Comparison of ENCODE assay signal across 8 mouse cellular contexts in the genomic region with DNA sequence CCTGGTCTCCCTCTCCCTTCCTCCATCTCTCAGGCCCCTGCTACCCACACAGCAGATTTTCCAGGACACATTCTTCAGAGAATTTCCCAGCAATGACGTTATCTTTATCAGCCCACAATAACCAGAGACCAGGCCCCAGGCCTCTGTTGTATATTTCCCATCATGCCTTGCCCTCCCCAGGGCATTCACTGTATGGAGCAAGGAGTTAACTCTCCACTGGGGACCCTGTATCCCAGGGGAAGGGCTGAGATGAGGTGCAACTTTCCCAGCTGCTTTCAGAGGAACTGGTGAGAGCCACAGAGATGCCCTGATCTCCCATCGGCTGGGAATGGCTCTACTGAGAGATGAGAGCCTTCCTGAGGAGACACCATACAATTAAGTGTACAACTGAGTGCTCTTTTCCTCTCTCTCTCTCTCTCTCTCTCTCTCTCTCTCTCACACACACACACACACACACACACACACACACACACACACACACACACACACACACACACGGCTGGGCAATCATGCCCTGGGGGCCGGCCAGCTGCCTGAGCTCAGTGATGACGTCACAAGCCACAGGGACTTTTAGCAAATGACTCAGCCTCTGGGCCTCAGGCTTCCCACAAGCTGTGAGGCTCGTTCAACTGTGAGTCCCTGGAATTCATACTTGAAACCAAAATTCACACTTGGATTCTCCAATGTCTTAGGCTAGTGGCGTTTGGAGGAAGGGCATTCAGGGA. TPM values are rescaled to one million over a fixed set of nuclear protein-coding genes. Genes with fewer than 3 reads are reported as not detected.
A peak's percentile ranks its signal among the peaks of the same experiment; 100 is the strongest.
DNase-seq lines count a peak whose midpoint lies in the region; ATAC-seq lines count a peak whose summit lies in the region.

No protein-coding gene starts in this region.

- H3K4me2 ChIP-seq in hindbrain, embryonic 14.5 days (replicated peaks), result no peak overlapping the region

- 35% methylated on average over 7 of the region's 7 CpGs for WGBS in hindbrain, embryonic 14.5 days

- H3K36me3 ChIP-seq in hindbrain, embryonic 14.5 days (replicated peaks; ENCODE audit: control insufficient read depth, insufficient read depth), result no peaks in the 10 kb centered on the region

- DNase-seq in cerebellum, postnatal 25 days, result peak; percentile 20 to 58
- no peak for DNase-seq in cerebellum, adult 9-10 months
- peak; percentile 42 for DNase-seq in thymus, postnatal 14 days
- no peak for DNase-seq in thymus, postnatal 36 days
- DNase-seq in hindbrain, embryonic 14.5 days (ENCODE audit: low spot score), result peak; percentile 45
- DNase-seq in layer of hippocampus, adult 8-10 months (ENCODE audit: low spot score in 2 of 2), result no peak

- H3K4me1 ChIP-seq in hindbrain, embryonic 14.5 days (replicated peaks; ENCODE audit: control insufficient read depth, insufficient read depth, low read length), result 0 out of 2 replicates have a peak, but pooled peaks cover 6% of the 10 kb centered on the region

- no peaks in the 10 kb centered on the region for H3K27me3 ChIP-seq in hindbrain, embryonic 14.5 days (ENCODE audit: control insufficient read depth, insufficient read depth, low read length)

- H3K9ac ChIP-seq in hindbrain, embryonic 14.5 days, result no peak overlapping the region

- H3K4me3 ChIP-seq in hindbrain, embryonic 14.5 days (replicated peaks; ENCODE audit: low read length), result no peak overlapping the region

- no peaks in the 10 kb centered on the region for H3K9me3 ChIP-seq in hindbrain, embryonic 14.5 days (ENCODE audit: control insufficient read depth, low read length)

- 0 out of 2 replicates have a peak overlapping the region, but pooled peaks have one; percentile 38 for H3K27ac ChIP-seq in hindbrain, embryonic 14.5 days

- 0 out of 2 replicates have a peak, but pooled peaks have one; percentile 33 for ATAC-seq in erythroblast, adult 5-6 weeks (replicated peaks; ENCODE audit: low FRiP score, poor library complexity, severe bottlenecking)
- no peak for ATAC-seq in hindbrain, embryonic 14.5 days (ENCODE audit: low FRiP score)
- peak; percentile 56 for ATAC-seq in megakaryocyte progenitor cell, adult 5-6 weeks (replicated peaks; ENCODE audit: poor library complexity)

RNA-seq across cellular contexts. Expression of gene Tmprss6, which starts 18.6 kb away (rescaled TPM):
- 1.0 TPM in 1 of 2 replicates, not detected in the other for total RNA-seq in erythroblast, adult 5-6 weeks (2015; ENCODE audit: low replicate concordance)
- total RNA-seq in erythroblast, adult 5-6 weeks (2017; ENCODE audit: low replicate concordance), result 0.70 TPM in 1 of 2 replicates, not detected in the other
- 0.48 and 1.1 TPM in 2 replicates for polyA plus RNA-seq in hindbrain, embryonic 14.5 days (2014; fragmentation: Nextera tagmentation; extraction: Ambion mirVana)
- total RNA-seq in megakaryocyte progenitor cell, adult 5-6 weeks (2015), result not detected in 2 replicates
- not detected in 2 replicates for total RNA-seq in megakaryocyte progenitor cell, adult 5-6 weeks (2017)
- total RNA-seq in layer of hippocampus, adult 8-10 months (2022), result 1 to 10 TPM; 1.7 to 3.1 (median 2.9) TPM

RNA-seq across cellular contexts. Expression of gene Kctd17, which starts 21.5 kb away (rescaled TPM):
- total RNA-seq in erythroblast, adult 5-6 weeks (2015; ENCODE audit: low replicate concordance), result 1.0 TPM in 1 of 2 replicates, not detected in the other
- 0.98 and 2.0 TPM in 2 replicates for total RNA-seq in erythroblast, adult 5-6 weeks (2017; ENCODE audit: low replicate concordance)
- polyA plus RNA-seq in hindbrain, embryonic 14.5 days (2014; fragmentation: Nextera tagmentation; extraction: Ambion mirVana), result 134 and 141 TPM in 2 replicates
- total RNA-seq in megakaryocyte progenitor cell, adult 5-6 weeks (2015), result 7.6 and 8.0 TPM in 2 replicates
- total RNA-seq in megakaryocyte progenitor cell, adult 5-6 weeks (2017), result 8.3 and 10.3 TPM in 2 replicates
- 100 to 1,000 TPM; 245 to 269 (median 260) TPM for total RNA-seq in layer of hippocampus, adult 8-10 months (2022)

RNA-seq across cellular contexts. Expression of gene Mpst, which starts 43.6 kb away (rescaled TPM):
- 7.7 and 10.4 TPM in 2 replicates for total RNA-seq in erythroblast, adult 5-6 weeks (2015; ENCODE audit: low replicate concordance)
- 22.4 and 39.6 TPM in 2 replicates for total RNA-seq in erythroblast, adult 5-6 weeks (2017; ENCODE audit: low replicate concordance)
- 3.2 and 4.2 TPM in 2 replicates for polyA plus RNA-seq in hindbrain, embryonic 14.5 days (2014; fragmentation: Nextera tagmentation; extraction: Ambion mirVana)
- total RNA-seq in megakaryocyte progenitor cell, adult 5-6 weeks (2015), result 3.4 and 5.9 TPM in 2 replicates
- total RNA-seq in megakaryocyte progenitor cell, adult 5-6 weeks (2017), result 22.7 and 37.3 TPM in 2 replicates
- 10 to 100 TPM; 23.1 to 38.1 (median 30.3) TPM for total RNA-seq in layer of hippocampus, adult 8-10 months (2022)

RNA-seq across cellular contexts. Expression of gene Tst, which starts 44.1 kb away (rescaled TPM):
- 5.2 and 6.0 TPM in 2 replicates for total RNA-seq in erythroblast, adult 5-6 weeks (2015; ENCODE audit: low replicate concordance)
- 3.5 and 8.1 TPM in 2 replicates for total RNA-seq in erythroblast, adult 5-6 weeks (2017; ENCODE audit: low replicate concordance)
- polyA plus RNA-seq in hindbrain, embryonic 14.5 days (2014; fragmentation: Nextera tagmentation; extraction: Ambion mirVana), result 21.4 and 23.7 TPM in 2 replicates
- total RNA-seq in megakaryocyte progenitor cell, adult 5-6 weeks (2015), result 23.3 and 37.7 TPM in 2 replicates
- 9.8 and 16.2 TPM in 2 replicates for total RNA-seq in megakaryocyte progenitor cell, adult 5-6 weeks (2017)
- total RNA-seq in layer of hippocampus, adult 8-10 months (2022), result 10 to 100 TPM; 36.9 to 47.4 (median 42.3) TPM

RNA-seq across cellular contexts. Expression of gene Il2rb, which starts 45.2 kb away (rescaled TPM):
- 0.42 and 9.0 TPM in 2 replicates for total RNA-seq in erythroblast, adult 5-6 weeks (2015; ENCODE audit: low replicate concordance)
- 0.28 and 1.0 TPM in 2 replicates for total RNA-seq in erythroblast, adult 5-6 weeks (2017; ENCODE audit: low replicate concordance)
- 0.14 and 0.20 TPM in 2 replicates for polyA plus RNA-seq in hindbrain, embryonic 14.5 days (2014; fragmentation: Nextera tagmentation; extraction: Ambion mirVana)
- 0.54 TPM in 2 replicates for total RNA-seq in megakaryocyte progenitor cell, adult 5-6 weeks (2015)
- 0.04 and 0.10 TPM in 2 replicates for total RNA-seq in megakaryocyte progenitor cell, adult 5-6 weeks (2017)
- total RNA-seq in layer of hippocampus, adult 8-10 months (2022), result under 1 TPM; 0.12 to 0.50 (median 0.30) TPM

Comparison
In these comparisons a context has a peak if more than half of its experiments do, and no peak if none do; other contexts are left out.
1. DNase-seq: peak in cerebellum, postnatal 25 days (2 of 2), thymus, postnatal 14 days (single experiment) and hindbrain, embryonic 14.5 days (single experiment); none in cerebellum, adult 9-10 months (single experiment), thymus, postnatal 36 days (0 of 2) and layer of hippocampus, adult 8-10 months (0 of 2).
2. RNA of gene Kctd17, which starts 21.5 kb away (total RNA-seq): 245 to 269 TPM in layer of hippocampus, adult 8-10 months; 7.6 to 10.3 TPM in megakaryocyte progenitor cell, adult 5-6 weeks and 0.98 to 2.0 TPM in erythroblast, adult 5-6 weeks; every median in the first group is over 10 times any median in the second.